Mouse (Mus musculus): Measurements from ENCODE around the gene Ccdc191. TPM values are rescaled to one million over a fixed set of nuclear protein-coding genes. Genes with fewer than 3 reads are reported as not detected.

Ccdc191 gene
- polyA plus RNA-seq (2015; fragmentation: Nextera tagmentation; extraction: Ambion mirVana): 9.9 and 11.7 TPM in 2 replicates

DNA sequence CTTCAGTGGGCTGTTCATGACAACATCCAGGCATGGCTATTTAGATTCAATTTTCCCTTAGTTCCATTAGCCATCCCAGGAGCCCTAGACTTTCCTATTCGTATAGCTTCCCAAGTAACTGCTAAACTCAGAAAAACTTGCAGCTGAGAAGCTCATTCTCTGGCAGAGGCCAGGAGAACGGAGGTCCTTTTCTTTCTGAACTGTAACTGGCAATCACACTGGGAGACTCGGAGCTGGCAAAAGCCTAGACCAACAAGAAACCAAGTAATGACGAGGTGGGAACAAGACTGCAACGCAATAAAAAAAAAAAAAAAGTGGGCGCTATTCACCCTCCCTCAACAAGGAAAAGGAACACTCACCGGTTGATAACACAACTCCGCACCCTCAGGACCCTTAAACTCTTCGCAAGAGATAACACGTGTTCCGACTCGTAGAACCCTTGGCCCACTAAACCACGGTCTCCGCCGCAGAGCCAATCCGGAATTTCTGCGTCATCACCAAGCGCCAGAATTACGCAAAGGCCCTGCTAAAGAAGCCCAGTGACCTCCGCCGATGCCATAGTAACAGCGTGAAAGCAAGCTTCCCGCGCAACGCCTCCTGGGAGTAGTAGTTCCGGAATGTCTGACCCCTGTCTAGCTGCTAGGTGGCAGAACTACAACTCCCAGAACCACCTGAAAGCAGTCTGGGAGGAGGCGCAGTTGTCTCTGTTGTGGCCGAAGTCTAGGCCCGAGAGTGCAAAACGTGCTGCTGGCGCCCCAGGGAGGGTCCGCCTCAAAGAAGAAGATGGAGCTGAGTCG, at the start of gene Ccdc191:
Ccdc191 (plus strand) TSS at position 593 of the 797 bp plus-strand sequence.
- peaks cover 5% of the 10 kb centered on the region; the same call in 1 of the 2 replicates for H3K4me1 ChIP-seq (ENCODE audit: control insufficient read depth, insufficient read depth, low read length)
- no peaks in the 10 kb centered on the region for H3K27me3 ChIP-seq (replicated peaks; ENCODE audit: control insufficient read depth, insufficient read depth, low read length)
- H3K27ac ChIP-seq (ENCODE audit: low read length): peak within 1 kb of the TSS; percentile 63
- peak within 1 kb of the TSS; percentile 88 for H3K9ac ChIP-seq (ENCODE audit: low read depth, low read length)
- H3K9me3 ChIP-seq (ENCODE audit: control insufficient read depth, low read length): no peaks in the 10 kb centered on the region
- ATAC-seq: peak; percentile 100
- H3K4me2 ChIP-seq (ENCODE audit: low read depth, low read length): peak within 1 kb of the TSS; percentile 80
- under 1% methylated on average over 33 of the region's 33 CpGs for WGBS
- no peaks in the 10 kb centered on the region for H3K36me3 ChIP-seq (ENCODE audit: control insufficient read depth, insufficient read depth, low read length)
- peak within 1 kb of the TSS; percentile 76 for H3K4me3 ChIP-seq (ENCODE audit: low read length)

DNA sequence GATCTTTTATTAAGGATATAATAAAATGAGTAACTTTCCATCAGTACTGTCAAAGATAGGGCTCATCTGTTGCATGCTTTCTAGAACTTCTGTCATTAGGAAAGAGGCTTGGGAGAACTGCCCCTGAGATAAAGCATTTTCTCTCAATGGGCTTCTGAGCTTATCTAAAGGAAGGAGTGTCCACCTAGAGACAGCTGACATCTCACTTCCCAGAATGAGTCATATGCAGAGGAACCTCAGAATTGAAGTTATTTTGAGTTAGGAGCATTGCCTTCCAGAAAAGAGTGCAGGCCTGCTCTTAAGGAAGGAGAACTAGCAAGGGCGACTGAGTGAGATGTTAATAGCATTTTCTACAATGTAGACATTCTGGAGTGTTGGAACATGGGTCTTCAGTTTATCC, 48.4 kb upstream of the Ccdc191 start:
- Histone ChIP-seq H3K36me3 (ENCODE audit: control insufficient read depth, insufficient read depth, low read length) (no peaks in the 10 kb centered on the region), H3K4me1 (ENCODE audit: control insufficient read depth, insufficient read depth, low read length) (no peaks in the 10 kb centered on the region), H3K27me3 (replicated peaks; ENCODE audit: control insufficient read depth, insufficient read depth, low read length) (no peaks in the 10 kb centered on the region), H3K9ac (ENCODE audit: low read depth, low read length) (no peak overlapping the region), H3K4me2 (ENCODE audit: low read depth, low read length) (no peak overlapping the region), H3K9me3 (ENCODE audit: control insufficient read depth, low read length) (no peaks in the 10 kb centered on the region), H3K27ac (ENCODE audit: low read length) (no peak overlapping the region), H3K4me3 (ENCODE audit: low read length) (no peak overlapping the region)
- WGBS: 83% methylated on average over 1 of the region's 1 CpGs
- no peak for ATAC-seq

DNA sequence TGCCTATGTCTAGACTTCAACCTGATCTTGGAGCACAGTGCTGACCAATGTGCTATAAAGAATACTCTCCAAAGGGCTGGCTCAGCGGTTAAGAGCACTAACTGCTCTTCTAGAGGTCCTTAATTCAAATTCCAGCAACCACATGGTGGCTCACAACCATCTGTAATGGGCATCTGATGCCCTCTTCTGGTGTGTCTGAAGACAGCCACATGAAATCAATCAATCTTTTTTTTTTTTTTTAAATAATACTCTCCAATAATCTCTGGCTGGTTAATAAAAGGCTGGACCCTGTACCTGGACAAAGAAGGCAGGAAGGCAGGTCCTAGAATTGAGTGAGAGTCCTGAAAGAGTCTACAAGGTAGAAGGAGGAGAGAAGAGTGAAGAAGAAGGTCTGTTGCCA, 39.8 kb upstream of the Ccdc191 start:
- WGBS: 50% methylated on average over 1 of the region's 1 CpGs
- H3K4me3 ChIP-seq (ENCODE audit: low read length): no peak overlapping the region
- H3K9ac ChIP-seq (ENCODE audit: low read depth, low read length): no peak overlapping the region
- H3K4me2 ChIP-seq (ENCODE audit: low read depth, low read length): no peak overlapping the region
- H3K27me3 ChIP-seq (replicated peaks; ENCODE audit: control insufficient read depth, insufficient read depth, low read length): no peaks in the 10 kb centered on the region
- no peaks in the 10 kb centered on the region for H3K36me3 ChIP-seq (ENCODE audit: control insufficient read depth, insufficient read depth, low read length)
- ATAC-seq: no peak
- no peaks in the 10 kb centered on the region for H3K4me1 ChIP-seq (ENCODE audit: control insufficient read depth, insufficient read depth, low read length)
- no peaks in the 10 kb centered on the region for H3K9me3 ChIP-seq (ENCODE audit: control insufficient read depth, low read length)
- no peak overlapping the region for H3K27ac ChIP-seq (ENCODE audit: low read length)

DNA sequence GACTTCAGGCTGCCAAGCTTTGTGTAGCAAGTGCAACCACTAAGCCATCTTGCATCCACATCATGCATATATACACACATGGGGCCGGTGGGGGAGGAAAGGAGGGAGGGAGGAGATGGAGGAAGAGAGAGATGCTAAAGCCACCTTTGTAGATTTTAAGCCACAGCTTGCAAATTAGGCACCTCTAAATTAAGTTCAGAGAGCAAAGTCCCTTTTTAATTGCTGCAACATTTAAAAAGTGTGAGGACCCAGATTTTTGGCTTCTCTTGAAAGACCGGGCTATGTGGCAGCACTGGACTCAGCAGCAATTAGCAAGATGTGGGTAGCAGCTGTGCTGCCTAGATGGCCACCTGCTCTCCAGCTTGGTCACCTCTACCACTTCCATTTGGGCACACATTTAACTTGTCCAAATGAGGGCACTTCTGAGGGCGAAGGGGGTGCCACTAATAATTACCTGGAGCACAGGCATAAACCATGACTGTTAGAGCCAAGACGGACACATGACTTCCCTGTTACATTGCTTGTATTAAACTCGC, 30.6 kb upstream of the Ccdc191 start:
- H3K4me2 ChIP-seq (ENCODE audit: low read depth, low read length): no peak overlapping the region
- ATAC-seq: no peak
- no peaks in the 10 kb centered on the region for H3K4me1 ChIP-seq (ENCODE audit: control insufficient read depth, insufficient read depth, low read length)
- H3K9me3 ChIP-seq (ENCODE audit: control insufficient read depth, low read length): no peaks in the 10 kb centered on the region
- H3K4me3 ChIP-seq (ENCODE audit: low read length): no peak overlapping the region
- H3K27me3 ChIP-seq (replicated peaks; ENCODE audit: control insufficient read depth, insufficient read depth, low read length): no peaks in the 10 kb centered on the region
- WGBS: 88% methylated on average over 5 of the region's 5 CpGs
- peaks cover 12% of the 10 kb centered on the region for H3K36me3 ChIP-seq (ENCODE audit: control insufficient read depth, insufficient read depth, low read length)
- no peak overlapping the region for H3K27ac ChIP-seq (ENCODE audit: low read length)
- no peak overlapping the region for H3K9ac ChIP-seq (ENCODE audit: low read depth, low read length)

DNA sequence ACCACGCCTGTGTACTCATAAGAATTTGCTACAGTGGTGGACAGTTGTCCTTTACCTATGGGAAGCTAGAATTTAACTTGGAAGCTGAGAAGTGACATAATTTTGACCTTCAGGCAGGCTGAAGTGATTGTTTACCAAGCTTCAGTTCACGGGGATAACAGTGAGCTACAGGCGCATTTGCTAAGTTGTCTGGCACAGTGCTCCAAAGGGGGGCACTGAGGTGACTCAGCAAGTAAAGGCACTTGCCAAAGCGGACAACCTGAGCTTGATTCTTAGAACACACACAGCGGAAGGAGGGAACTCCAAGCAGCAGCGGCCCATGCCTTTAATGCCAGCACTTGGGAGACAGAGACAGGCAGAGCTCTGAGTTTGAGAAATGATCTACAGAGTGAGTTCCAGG, 29.0 kb upstream of the Ccdc191 start:
- peaks cover 12% of the 10 kb centered on the region for H3K36me3 ChIP-seq (ENCODE audit: control insufficient read depth, insufficient read depth, low read length)
- ATAC-seq: no peak
- H3K9me3 ChIP-seq (ENCODE audit: control insufficient read depth, low read length): no peaks in the 10 kb centered on the region
- no peaks in the 10 kb centered on the region for H3K4me1 ChIP-seq (ENCODE audit: control insufficient read depth, insufficient read depth, low read length)
- 73% methylated on average over 6 of the region's 6 CpGs for WGBS
- no peak overlapping the region for H3K4me3 ChIP-seq (ENCODE audit: low read length)
- no peak overlapping the region for H3K9ac ChIP-seq (ENCODE audit: low read depth, low read length)
- no peaks in the 10 kb centered on the region for H3K27me3 ChIP-seq (replicated peaks; ENCODE audit: control insufficient read depth, insufficient read depth, low read length)
- no peak overlapping the region for H3K27ac ChIP-seq (ENCODE audit: low read length)
- H3K4me2 ChIP-seq (ENCODE audit: low read depth, low read length): no peak overlapping the region

DNA sequence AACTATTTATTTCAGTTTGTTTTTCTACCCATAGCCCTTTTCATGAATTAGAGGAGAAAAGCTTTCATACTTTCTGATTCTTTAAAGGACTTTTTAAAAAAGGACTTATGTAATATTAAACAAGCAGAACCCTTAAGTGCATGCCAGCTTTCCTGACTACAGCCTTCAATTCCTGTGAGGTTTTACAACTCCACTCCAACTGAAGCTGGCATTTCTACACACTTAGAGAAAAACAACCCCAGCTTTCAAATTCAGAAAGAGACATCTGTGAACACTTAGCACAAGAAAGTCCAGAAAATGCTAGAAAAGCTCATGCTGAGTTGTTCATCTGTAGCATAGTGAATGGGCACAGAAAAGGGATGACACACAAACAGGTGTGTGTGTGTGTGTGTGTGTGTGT, 19.8 kb upstream of the Ccdc191 start:
- Histone ChIP-seq H3K9ac (ENCODE audit: low read depth, low read length) (no peak overlapping the region), H3K9me3 (ENCODE audit: control insufficient read depth, low read length) (no peaks in the 10 kb centered on the region), H3K27ac (ENCODE audit: low read length) (no peak overlapping the region), H3K27me3 (replicated peaks; ENCODE audit: control insufficient read depth, insufficient read depth, low read length) (no peaks in the 10 kb centered on the region), H3K36me3 (ENCODE audit: control insufficient read depth, insufficient read depth, low read length) (0 out of 2 replicates have a peak, but pooled peaks cover 9% of the 10 kb centered on the region), H3K4me2 (ENCODE audit: low read depth, low read length) (no peak overlapping the region), H3K4me1 (ENCODE audit: control insufficient read depth, insufficient read depth, low read length) (no peaks in the 10 kb centered on the region), H3K4me3 (ENCODE audit: low read length) (no peak overlapping the region)
- no peak for ATAC-seq

DNA sequence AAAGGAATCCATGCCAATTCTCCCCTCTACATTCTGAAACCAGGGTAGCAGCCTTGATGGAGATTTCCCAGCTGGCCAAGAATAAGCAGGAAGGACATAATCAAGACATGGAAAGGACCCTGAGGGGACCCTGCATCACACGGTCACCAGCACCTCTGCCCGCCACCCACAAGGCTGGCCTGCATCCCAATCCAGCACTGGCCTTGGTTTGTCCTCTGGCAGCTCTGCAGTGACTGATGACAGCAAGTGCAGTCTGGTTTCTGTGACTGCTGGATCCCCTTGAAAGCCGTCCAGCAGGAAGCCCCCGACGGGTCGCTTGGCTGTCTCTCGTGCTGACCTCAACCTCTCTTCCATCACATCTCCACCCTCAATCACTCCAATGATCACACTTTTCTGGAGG, 18.2 kb upstream of the Ccdc191 start:
- H3K4me1 ChIP-seq (ENCODE audit: control insufficient read depth, insufficient read depth, low read length): no peaks in the 10 kb centered on the region
- ATAC-seq: no peak
- no peaks in the 10 kb centered on the region for H3K9me3 ChIP-seq (ENCODE audit: control insufficient read depth, low read length)
- H3K36me3 ChIP-seq (ENCODE audit: control insufficient read depth, insufficient read depth, low read length): peaks cover 11% of the 10 kb centered on the region; the same call in 1 of the 2 replicates
- no peak overlapping the region for H3K27ac ChIP-seq (ENCODE audit: low read length)
- WGBS: 84% methylated on average over 7 of the region's 7 CpGs
- H3K4me3 ChIP-seq (ENCODE audit: low read length): no peak overlapping the region
- no peak overlapping the region for H3K9ac ChIP-seq (ENCODE audit: low read depth, low read length)
- no peak overlapping the region for H3K4me2 ChIP-seq (ENCODE audit: low read depth, low read length)
- no peaks in the 10 kb centered on the region for H3K27me3 ChIP-seq (replicated peaks; ENCODE audit: control insufficient read depth, insufficient read depth, low read length)

DNA sequence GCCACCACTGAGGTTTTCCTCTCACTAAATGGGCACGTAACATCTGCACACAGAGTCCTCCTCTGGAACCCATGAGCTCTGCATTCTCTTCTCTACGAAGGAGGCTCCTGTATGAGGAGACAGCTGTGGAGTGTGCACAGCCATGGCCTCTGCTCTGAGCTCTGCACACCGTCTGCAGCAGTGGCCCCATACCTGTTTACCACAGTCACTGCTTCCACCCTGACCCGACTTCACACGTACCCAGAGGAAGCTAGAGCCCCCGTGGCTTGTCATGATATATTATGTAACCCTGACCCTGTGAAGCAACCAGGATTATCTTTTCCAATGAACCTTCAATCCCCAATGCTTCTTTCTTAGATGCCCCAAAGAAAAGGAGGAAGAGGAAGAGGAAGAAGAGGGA, 9.8 kb upstream of the Ccdc191 start:
- no peak for ATAC-seq
- no peaks in the 10 kb centered on the region for H3K4me1 ChIP-seq (ENCODE audit: control insufficient read depth, insufficient read depth, low read length)
- H3K9ac ChIP-seq (ENCODE audit: low read depth, low read length): no peak overlapping the region
- H3K27ac ChIP-seq (ENCODE audit: low read length): no peak overlapping the region
- no peaks in the 10 kb centered on the region for H3K27me3 ChIP-seq (replicated peaks; ENCODE audit: control insufficient read depth, insufficient read depth, low read length)
- peaks cover 7% of the 10 kb centered on the region; the same call in 1 of the 2 replicates for H3K36me3 ChIP-seq (ENCODE audit: control insufficient read depth, insufficient read depth, low read length)
- no peak overlapping the region for H3K4me2 ChIP-seq (ENCODE audit: low read depth, low read length)
- whole genome bisulfite sequencing: 81% methylated on average over 6 of the region's 6 CpGs
- H3K9me3 ChIP-seq (ENCODE audit: control insufficient read depth, low read length): no peaks in the 10 kb centered on the region
- no peak overlapping the region for H3K4me3 ChIP-seq (ENCODE audit: low read length)

DNA sequence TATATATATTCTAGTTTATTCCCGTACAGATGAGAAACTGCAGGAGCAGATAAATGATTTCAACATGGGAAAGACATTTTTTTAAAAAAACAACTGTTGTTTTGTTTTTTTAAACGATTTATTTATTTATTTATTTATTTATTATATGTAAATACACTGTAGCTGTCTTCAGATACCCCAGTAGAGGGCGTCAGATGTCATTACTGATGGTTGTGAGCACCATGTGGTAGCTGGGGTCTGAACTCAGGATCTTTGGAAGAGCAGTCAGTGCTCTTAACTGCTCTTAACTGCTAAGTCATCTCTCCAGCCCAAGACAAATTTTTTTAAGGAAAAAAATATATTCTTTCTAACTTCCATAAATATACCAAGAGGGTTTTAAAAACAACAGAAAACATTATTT, 8.0 kb upstream of the Ccdc191 start:
- H3K27ac ChIP-seq (ENCODE audit: low read length): no peak overlapping the region
- no peak overlapping the region for H3K4me3 ChIP-seq (ENCODE audit: low read length)
- peaks cover 3% of the 10 kb centered on the region; the same call in 1 of the 2 replicates for H3K36me3 ChIP-seq (ENCODE audit: control insufficient read depth, insufficient read depth, low read length)
- ATAC-seq: no peak
- H3K9me3 ChIP-seq (ENCODE audit: control insufficient read depth, low read length): no peaks in the 10 kb centered on the region
- H3K27me3 ChIP-seq (replicated peaks; ENCODE audit: control insufficient read depth, insufficient read depth, low read length): no peaks in the 10 kb centered on the region
- no peak overlapping the region for H3K4me2 ChIP-seq (ENCODE audit: low read depth, low read length)
- H3K9ac ChIP-seq (ENCODE audit: low read depth, low read length): no peak overlapping the region
- 61% methylated on average over 3 of the region's 3 CpGs for WGBS
- no peaks in the 10 kb centered on the region for H3K4me1 ChIP-seq (ENCODE audit: control insufficient read depth, insufficient read depth, low read length)

Measured in intestine, embryonic 16.5 days (tissue).